Mouse (Mus musculus): ENCODE data around the gene Prss38.
A peak's percentile ranks its signal among the peaks of the same experiment; 100 is the strongest.
"Not testable (repeated sequence)": the region's sequence is repeated elsewhere in the genome, so short reads cannot be mapped to it uniquely, and the experiment has no call there.

Prss38 gene

GRCm38 (mm10) chr11:59377999-59378398 lies 2.5 kb upstream of the Prss38 start:
- DNase-seq (ENCODE audit: low spot score in 2 of 2): no peak

GRCm38 (mm10) chr11:59369848-59370247 lies 5.6 kb downstream of the Prss38 start:
- no peak for DNase-seq (ENCODE audit: low spot score in 2 of 2)

GRCm38 (mm10) chr11:59367955-59368354 lies 7.5 kb downstream of the Prss38 start:
- DNase-seq (ENCODE audit: low spot score in 2 of 2): not testable (repeated sequence)

GRCm38 (mm10) chr11:59366633-59367032 lies 8.8 kb downstream of the Prss38 start:
- no peak for DNase-seq (ENCODE audit: low spot score in 2 of 2)

- DNase-seq (ENCODE audit: low spot score in 2 of 2): no peak
These were observed 9.4 kb downstream of the Prss38 start for GRCm38 (mm10) chr11:59366031-59366430.

GRCm38 (mm10) chr11:59364417-59364816 lies 11.0 kb downstream of the Prss38 start:
- DNase-seq (ENCODE audit: low spot score in 2 of 2): no peak

GRCm38 (mm10) chr11:59364007-59364406 lies 11.4 kb downstream of the Prss38 start:
- no peak for DNase-seq (ENCODE audit: low spot score in 2 of 2)

- DNase-seq (ENCODE audit: low spot score in 2 of 2): no peak
These were observed 14.2 kb downstream of the Prss38 start for GRCm38 (mm10) chr11:59361291-59361690.

- no peak for DNase-seq (ENCODE audit: low spot score in 2 of 2)
These were observed 18.6 kb downstream of the Prss38 start for GRCm38 (mm10) chr11:59356874-59357289.

GRCm38 (mm10) chr11:59354793-59355192 lies 20.7 kb downstream of the Prss38 start:
- no peak for DNase-seq (ENCODE audit: low spot score in 2 of 2)

GRCm38 (mm10) chr11:59350326-59350725 lies 25.1 kb downstream of the Prss38 start:
- DNase-seq (ENCODE audit: low spot score in 2 of 2): no peak

- DNase-seq (ENCODE audit: low spot score in 2 of 2): no peak
These were observed 29.1 kb downstream of the Prss38 start for GRCm38 (mm10) chr11:59346166-59346910.

- DNase-seq (ENCODE audit: low spot score in 2 of 2): no peak
These were observed 32.5 kb downstream of the Prss38 start for GRCm38 (mm10) chr11:59342956-59343355.

GRCm38 (mm10) chr11:59338736-59339120 lies 36.7 kb downstream of the Prss38 start:
- no peak for DNase-seq (ENCODE audit: low spot score in 2 of 2)

- no peak for DNase-seq (ENCODE audit: low spot score in 2 of 2)
These were observed 37.3 kb downstream of the Prss38 start for GRCm38 (mm10) chr11:59337955-59338735.

- DNase-seq (ENCODE audit: low spot score in 2 of 2): no peak
These were observed 39.1 kb downstream of the Prss38 start for GRCm38 (mm10) chr11:59336381-59336780.

- DNase-seq (ENCODE audit: low spot score in 2 of 2): no peak
These were observed 39.5 kb downstream of the Prss38 start for GRCm38 (mm10) chr11:59335942-59336341.

GRCm38 (mm10) chr11:59335150-59335549 lies 40.3 kb downstream of the Prss38 start:
- DNase-seq (ENCODE audit: low spot score in 2 of 2): no peak

- DNase-seq (ENCODE audit: low spot score in 2 of 2): no peak
These were observed 42.5 kb downstream of the Prss38 start for GRCm38 (mm10) chr11:59332938-59333337.

GRCm38 (mm10) chr11:59331167-59331869 lies 44.1 kb downstream of the Prss38 start:
- DNase-seq (ENCODE audit: low spot score in 2 of 2): no peak

GRCm38 (mm10) chr11:59330560-59330959 lies 44.9 kb downstream of the Prss38 start:
- peak; percentile 46 to 83 for DNase-seq (ENCODE audit: low spot score in 2 of 2)

- no peak for DNase-seq (ENCODE audit: low spot score in 2 of 2)
These were observed 45.8 kb downstream of the Prss38 start for GRCm38 (mm10) chr11:59329616-59330015.
